Mouse (Mus musculus): ENCODE results near the gene Foxp4.

The Foxp4 gene
- long read RNA-seq, experiment 1, result 0 reads
- long read RNA-seq, experiment 2, partial matches to known transcripts, result 0 of 2 reads
- long read RNA-seq, experiment 2, other reads (novel, unspliced or antisense), result 2 of 2 reads

DNA sequence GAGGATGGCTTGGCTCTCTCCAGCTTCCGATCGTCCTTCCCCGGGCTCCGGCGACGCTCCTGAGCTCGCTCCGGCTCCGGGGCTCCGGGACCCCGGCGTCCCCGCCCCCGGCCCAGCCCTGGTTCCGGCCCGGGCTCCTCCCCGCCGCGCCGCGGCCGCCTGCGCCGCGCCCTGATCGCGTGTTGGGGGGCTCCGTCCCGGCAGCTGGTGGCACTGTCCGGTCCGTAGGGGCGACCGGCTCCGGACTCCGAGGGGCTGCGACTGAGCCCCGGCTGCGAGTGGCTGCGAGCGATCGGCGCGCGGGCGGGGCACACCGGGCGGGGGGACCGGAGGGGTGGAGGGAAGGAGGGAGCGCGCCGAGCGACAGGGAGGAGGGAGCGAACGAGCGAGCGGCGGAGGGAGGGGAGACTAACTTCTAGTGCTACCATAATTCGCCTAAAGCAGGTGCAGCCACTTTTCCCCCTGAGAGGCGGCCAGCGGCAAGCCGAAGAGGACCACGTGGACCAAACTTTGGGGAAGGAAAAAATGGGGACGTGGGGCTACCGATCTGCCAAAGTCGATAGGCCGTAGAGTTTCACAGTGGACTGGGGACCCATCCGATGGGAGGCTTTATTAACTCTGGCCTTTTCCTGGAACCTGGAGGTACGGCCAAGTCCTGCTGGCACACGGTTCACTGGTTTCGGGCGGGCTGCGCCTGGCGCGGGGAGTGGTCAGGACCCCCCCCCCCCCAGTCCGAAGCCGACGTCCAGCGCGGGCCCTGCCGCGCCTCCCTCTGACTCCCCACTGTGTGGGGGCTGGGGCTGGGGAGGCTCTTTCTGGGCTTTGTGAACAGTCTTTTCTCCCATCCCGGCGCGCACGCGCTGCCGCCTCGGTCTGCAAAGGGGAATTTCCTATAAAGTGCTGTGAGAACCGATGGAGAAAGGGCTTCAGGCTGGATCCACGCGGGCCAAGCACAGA lies at the start of gene Foxp4:
Foxp4 (minus strand) TSS at position 263 of the 957 bp plus-strand sequence.
- intact Hi-C loops (cut with DNase I), result loop anchor here (5.0 to 10.0 kb wide), 2 partner anchors 50 to 118 kb away; no protein-coding TSS in a partner anchor

DNA sequence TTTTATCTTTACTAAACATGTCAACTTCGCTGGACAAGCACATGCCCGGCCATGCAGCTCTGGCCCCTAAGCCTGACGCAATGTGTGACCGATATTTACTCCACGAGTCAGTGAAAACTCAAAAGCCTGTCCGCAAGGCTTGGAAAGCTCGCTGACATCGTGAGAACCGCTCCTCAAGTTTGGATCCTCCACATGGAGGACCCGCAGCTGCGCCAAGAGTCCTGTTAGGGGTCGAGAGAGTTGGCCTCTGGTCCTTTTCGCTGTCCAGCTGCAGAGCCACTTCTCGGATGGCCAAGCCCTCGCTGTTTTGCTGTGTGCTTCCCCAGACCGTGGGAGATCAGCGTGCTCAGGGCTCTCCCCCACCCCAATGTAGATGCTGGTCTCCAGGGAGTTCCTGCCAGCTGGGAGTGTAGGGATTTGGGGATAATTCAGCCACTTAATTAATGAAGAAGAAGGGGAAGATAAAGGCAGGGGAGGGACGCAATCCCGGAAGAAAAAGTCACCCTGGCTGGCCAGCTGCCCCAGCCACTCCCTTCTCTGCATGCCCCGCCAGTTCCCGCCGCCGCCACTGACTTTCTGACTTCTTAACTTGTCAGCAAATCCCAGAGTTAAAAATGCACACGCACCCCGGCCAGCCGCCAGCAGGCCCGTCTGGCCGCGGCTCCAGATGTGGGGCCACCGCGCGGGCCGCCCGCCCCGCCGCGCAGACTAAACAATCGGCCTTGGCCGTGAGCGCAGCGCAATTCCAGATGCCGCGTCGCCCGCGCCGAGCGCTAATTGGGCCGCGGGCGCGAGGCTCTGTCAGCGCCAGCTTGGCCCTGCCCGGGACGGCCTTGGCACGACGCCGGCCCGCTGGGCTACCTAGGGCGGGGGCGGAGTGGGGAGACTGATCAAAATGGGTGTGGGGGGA lies 49.4 kb upstream of the Foxp4 start:
- intact Hi-C loops (cut with DNase I), result loop anchor here (10.0 kb wide), 1 partner anchor 49 kb away; the partner anchor contains the start of gene Foxp4

DNA sequence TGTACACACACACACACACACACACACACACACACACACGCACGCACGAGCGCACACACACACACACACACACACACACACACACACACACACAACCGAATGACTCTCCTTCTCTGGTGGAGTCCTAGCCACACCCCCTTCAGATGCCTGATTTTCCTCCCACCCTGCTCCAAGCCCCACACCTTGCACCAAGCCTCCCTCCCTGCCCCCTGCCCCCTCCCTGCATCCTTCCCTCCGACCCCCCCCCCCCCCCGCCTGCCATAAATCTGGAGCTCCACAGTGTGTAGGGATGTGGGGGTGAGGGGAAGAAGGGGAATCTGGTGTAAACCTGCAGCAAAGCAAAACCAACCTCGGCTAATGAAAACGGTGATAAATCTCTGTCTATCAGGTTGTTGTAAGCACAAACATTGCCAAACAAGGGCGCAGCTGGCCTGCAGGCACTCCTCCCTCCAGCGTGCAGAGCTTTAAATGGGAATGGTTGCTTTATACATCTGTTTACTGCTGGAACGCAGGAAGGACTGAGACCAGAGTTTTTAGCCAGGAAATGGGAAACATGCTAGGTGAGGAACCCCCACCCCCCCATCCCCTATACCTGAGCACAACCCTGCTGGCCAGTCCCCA lies 41.5 kb upstream of the Foxp4 start:
- intact Hi-C loops (cut with DNase I), result no loop called here

DNA sequence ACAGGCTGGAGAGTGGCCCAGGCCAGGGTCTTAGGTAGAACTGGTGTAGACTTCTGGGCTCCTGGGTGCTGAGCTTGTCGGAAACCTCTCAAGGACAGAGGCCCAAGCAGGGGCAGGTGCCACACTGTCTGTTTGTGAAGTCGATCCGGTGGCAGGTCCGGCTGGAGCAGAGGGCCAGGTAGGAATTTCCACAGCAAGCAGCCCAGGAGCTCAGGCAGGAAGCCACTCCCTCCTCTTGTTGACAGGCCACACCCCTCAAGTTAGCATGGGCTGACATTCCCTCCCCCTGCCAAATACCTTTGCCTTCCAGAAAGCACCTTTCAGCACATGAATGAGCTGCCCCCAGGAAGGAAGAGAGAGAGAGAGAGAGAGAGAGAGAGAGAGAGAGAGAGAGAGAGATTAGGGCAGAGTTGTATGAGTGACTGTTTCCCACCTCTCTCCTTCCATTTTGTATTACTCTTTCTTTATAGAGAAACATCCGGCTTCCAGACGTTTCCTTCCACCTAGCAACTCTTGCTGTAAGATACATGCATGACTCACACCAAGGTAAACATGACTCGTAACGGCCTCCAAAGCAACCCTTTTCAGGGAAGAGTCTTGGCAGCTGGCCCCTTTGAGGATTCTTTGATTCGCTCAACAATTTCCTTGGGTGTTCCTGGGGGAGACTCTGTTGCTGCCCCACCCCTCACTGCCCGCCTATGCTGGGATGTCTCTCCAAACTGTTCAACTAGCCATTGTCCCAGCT lies 33.8 kb upstream of the Foxp4 start:
- intact Hi-C loops (cut with DNase I), result no loop called here

DNA sequence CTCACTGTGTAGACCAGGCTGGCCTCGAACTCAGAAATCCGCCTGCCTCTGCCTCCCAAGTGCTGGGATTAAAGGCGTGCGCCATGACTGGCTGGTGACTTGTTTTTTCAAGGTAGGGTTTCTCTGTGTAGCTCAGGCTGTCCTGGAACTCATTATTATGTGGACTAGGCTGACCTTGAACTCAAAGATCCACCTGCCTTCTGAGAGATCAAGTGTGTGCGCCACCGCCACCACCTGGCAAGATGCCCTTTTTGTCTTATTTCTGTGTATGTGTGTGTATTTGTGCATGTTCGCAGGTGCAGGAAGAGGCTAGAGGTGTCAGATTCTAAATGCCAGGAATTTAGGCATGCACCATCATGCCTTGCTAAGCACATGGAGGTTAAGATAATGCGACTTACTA lies 32.0 kb upstream of the Foxp4 start:
- intact Hi-C loops (cut with DNase I), result no loop called here

DNA sequence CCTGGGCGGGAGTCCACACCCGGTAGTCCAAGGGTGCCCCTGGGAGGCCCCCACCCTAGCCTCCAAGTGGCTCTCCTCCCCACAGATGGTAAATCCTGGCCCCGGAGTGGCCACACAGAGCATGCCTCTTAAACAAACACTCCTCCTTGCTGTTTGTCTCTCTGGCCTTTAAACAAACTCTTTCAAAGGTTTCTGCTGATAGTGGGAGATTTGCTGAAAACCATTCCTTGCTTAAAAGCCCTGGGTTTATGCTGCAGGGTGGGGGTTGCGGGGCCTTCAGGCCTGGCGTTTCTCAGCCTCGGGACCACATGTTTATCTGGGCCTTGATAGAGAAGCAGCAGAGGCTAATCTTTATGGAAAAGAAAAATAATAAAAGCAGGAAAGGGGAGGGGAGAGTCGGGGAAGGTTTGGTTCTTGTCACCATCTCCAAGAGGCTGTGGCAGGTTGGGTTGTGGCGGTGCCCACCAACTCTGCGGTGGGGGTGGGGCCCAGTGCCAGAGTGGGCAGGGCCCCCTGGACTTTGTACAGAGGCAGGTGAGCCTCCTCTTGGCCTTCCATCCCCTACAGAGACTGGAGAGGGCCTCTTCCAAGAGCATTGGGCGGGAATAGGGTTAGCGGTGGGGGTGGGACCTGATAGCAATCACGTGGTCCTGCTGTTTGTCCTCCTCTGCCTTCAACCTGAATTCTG lies 30.8 kb upstream of the Foxp4 start:
- intact Hi-C loops (cut with DNase I), result no loop called here

DNA sequence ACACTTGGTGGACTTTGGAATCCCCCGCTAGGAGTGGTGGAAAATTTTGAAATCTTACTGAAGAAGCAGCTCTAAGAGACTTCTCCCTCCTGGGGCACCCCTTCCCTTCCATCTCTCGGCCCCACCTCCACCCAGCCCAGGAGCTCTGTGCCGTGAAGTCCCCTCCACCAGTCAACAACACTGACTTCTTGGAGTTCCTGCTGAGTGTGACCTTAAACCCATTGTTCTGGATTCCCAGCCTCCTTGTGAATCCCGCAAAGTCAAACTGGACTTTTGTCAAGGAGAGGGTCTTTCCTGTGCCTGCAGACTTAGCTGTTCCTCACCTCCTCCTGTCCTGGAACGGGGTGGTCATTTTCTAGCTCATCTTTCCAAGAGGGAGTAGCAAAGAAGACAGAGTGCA lies 28.8 kb upstream of the Foxp4 start:
- intact Hi-C loops (cut with DNase I), result no loop called here

DNA sequence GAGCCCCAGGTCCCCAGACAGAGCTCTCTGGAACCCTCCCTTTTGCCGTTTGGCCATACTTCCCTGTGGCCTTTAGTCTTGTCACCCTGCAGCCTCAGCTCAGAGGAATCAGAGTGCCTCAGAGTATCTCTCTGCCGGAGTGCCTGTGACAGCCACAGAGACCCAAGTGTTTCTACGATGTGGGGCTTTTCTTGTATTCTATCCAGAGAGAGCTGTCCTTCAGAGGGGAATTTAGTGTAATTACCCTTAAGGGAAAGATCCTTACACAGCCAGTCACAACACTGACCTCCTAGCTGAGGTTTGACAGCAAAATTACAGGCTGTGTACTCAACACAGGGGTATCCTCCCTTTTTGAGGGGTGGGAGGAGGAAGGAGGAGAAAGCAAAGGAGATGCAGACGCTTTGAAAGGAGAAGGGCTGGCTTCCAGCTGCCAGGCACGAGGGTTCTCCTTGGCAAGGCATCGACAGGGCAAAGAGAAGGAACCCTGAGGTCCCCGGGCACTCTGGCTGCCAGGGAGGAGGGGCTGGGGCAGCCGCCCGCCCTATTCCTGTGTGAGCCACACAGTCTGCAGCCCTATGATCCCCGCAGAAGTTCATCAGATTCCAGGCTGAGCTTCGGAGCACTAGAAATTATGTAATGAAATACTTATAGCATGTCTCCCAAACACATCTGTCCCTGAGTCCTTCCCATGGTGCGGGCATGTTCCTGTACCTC lies 28.1 kb upstream of the Foxp4 start:
- intact Hi-C loops (cut with DNase I), result no loop called here

DNA sequence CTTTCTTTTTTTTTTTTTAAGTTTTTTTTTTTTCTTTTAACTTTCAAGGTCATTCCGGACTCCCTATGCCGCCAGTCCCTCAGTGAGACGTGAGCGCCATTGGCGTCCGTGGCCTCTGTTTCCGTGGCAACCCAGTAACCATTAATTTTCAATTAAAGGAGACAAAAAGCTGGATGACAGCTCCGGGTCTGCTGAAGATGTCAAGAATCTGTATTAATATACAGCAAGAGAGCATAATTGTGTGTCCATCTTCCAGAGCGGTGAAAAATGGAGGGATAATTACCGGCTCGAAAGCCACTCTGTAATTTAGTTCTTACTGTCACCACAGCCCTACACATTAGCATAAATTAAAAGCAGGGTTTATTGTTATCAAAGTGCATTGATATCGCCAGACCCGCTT lies 27.0 kb upstream of the Foxp4 start:
- intact Hi-C loops (cut with DNase I), result no loop called here

DNA sequence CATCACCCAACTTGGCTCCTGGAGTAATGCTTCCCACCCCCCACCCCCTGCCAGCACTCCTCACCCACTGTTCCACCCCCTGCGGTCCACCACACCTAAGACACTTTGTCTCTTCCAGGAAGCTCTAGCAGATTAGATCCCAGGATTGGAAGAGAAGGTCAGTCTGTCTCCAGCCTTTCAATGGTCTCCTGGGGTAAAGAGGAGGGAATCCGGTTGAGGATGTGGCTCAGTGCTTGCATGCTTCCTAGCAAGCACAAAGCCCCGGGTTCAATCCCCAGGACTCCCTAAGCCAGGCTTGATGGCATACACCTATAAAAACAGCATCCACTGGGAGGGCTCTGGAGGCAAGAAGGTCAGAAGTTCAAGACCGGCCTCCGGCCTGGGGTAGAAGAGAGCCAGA lies 26.4 kb upstream of the Foxp4 start:
- intact Hi-C loops (cut with DNase I), result no loop called here

DNA sequence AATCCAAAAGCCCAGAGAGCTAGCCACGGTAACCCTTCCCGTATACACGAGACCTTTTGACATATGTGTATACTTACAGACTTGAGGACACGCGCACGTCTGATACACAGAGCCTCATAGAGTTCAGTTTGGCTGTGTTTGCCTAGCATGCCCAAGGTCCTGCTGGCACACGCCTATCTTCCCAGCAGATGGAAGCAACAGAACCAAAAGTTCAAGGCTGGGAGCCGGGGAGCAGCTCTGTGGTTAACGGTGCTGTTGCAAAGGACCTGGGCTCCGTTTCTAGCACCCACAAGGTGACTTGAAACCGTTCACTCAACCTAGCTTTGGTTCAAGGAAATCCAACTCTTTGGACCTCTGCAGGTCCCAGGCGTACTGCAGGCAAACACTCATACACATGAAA lies 25.0 kb upstream of the Foxp4 start:
- intact Hi-C loops (cut with DNase I), result no loop called here

DNA sequence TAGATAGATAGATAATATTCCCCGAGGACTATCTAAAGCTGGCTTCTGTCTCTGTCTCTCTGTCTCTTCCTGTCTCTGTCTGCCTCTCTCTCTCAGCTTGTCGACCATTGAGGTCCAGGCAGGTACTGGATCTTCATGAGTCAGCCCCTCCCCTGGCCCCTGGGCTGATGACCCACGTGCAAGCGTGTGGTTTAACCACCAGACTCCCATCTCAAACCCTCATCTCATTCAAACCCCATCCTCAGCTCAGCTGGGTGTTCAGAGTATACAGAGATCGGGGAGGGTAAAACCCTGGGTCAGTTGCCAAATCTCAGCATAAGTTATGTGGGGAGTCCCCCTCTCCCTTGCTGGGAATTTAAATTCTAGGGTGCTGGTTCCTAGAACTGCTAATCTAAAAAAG lies 24.3 kb upstream of the Foxp4 start:
- intact Hi-C loops (cut with DNase I), result no loop called here

DNA sequence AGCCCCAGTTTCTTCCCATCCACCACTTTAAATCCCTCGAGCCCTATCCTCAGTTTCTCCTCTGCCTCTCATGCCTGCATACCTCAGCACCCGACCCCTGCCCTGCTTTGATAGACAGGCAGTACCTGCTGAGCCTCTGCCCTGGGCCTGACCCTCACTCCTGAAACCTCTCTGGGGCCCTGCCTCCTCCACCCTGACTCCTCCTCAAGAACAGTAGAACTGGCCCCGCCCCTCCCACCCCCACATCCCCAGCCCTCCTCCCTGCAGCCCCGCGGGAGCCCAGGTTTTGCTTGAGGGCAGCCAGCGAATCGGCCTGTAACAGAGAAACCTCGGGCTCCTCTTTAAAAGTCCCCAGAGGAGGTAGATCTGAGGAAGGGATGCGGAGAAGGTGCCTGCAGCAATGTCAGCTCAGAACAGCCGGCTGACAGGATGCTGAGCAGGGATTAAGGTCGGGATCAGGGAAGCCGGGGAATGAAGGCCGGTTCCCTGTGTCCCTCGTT lies 22.5 kb upstream of the Foxp4 start:
- intact Hi-C loops (cut with DNase I), result no loop called here

DNA sequence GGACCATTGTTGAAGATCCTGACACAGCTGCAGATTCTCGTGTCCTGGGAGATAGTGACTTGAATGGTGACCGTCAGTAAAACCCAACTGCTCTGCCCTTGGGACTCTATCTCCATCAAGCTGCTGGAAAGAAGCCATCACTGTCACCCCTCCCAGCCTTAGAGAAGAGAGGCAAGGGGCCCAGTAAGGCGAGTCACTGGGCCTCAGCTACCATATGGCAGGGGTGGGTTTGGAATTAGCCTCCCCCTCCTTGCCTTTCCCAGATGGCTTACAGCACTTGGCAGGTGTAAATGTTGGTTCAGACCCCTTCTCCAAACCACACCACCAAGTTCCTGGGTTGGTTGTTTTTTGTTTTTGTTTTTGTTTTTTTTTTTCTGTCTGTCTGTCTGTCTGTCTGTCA lies 21.7 kb upstream of the Foxp4 start:
- intact Hi-C loops (cut with DNase I), result no loop called here

DNA sequence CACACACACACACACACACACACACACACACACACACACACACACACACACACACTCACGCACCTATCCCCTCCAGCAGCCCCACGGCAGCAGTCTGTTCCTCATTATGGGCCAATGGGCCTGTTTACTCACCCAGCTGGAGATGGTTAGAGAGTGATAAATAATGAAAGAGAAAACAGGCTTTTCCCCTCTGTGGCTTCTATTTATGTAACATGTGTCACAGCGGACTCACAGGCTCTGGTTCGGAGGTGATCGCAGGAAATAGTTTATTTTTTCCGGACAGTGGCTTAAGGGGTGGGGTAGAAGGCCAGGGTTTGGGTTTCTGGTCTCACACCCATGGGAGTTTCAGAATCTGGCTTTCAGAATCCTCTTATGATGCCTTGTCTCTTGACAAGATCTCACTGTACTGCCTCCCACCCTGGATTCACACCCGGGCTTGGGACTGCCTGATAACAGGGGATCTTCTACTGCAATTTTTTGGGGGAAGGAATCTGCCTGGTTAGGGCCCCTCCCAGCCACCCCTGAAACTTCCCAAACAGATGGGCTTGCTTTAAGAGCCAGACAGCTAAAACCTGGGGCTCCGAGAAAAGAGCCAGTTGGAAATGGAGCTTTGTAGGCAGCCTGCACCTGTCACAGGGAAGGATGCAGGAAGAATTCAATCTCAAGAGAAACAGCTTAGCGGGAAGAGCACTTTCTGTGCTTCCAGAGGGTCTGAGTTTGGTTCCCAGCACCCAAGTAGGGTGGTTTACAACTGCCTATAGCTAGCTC lies 18.8 kb upstream of the Foxp4 start:
- intact Hi-C loops (cut with DNase I), result no loop called here

DNA sequence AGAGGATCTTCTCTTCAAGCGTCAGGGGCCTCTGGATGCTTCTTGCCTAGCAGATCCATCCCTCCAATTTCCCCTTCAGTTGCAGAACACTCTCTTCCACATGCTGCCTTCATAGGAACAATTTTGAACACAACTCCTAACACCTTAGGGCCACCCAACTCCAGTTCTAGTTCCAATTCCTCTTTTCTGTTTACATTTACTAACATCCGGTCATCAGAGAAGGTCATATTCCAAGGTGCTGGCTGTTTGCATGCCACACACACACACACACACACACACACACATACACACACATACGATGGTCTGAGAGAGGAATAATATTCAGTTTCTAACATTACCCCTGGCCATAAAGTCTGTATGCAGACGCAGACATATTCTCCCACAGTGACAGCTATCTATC lies 17.6 kb upstream of the Foxp4 start:
- intact Hi-C loops (cut with DNase I), result no loop called here

DNA sequence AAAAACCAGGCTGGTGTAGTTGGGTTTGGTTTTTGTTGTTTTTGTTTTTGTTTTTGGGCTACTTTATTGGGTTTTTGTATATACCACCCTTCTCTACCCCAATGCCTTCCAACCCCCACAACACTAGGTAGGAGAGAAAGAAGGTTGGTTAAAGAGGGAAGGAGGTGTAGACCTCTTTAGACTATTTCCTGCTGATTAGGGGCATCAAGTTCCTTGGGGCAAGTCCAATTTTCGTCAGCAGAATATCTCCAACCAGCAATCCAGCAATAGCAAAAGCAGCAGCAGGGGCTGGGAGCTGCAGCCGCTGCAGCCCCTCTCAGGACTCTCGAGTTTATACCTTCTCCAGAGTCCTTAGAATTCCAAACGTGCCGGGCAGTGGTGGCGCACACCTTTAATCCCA lies 14.4 kb upstream of the Foxp4 start:
- intact Hi-C loops (cut with DNase I), result no loop called here

DNA sequence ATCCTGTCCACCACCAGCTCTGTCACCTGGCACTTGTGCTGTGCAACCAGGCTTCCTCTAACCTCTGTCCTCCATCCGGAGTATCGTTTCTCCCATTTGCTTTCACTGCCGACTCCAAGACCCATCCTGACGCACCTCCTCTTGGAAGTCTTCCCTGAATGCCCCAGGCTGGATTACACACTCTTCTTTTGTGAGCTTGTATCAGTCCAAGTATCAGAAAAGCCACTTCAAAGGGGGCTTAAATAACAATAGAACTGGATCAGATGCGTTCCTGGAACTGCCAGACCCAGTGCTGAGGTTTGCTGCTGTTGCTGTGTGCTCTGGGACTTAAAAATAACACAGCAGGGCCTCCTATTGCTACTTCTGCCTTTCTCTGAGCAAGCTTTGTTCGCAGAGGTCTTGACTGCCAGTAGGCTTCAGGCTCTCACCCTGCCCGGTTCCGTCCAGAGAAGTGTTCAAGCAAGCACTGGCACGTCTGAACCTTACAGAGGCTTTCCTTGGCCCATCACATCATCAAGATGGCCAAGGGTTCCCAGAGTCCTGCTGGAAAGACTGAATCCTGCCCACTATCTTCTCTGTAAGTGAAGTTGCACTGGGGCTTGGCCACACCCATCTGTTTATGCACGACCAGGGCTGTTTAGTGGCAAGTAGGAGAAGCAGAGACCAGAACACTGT lies 13.6 kb upstream of the Foxp4 start:
- intact Hi-C loops (cut with DNase I), result no loop called here

All from adrenal gland (tissue).